Mouse (Mus musculus) megakaryocyte, embryonic 14.5 days (primary cell): ENCODE measurements at regions not wholly inside any gene's neighbourhood (a gene's known extent, or its start where the extent isn't known, plus 50 kb on each side); places are given as distances from the start of the nearest gene placed in this dataset.
"Not testable (repeated sequence)": the region's sequence is repeated elsewhere in the genome, so short reads cannot be mapped to it uniquely, and the experiment has no call there.

Experiments used
- H3K27me3 ChIP-seq: replicated peaks from 2 replicates; pipeline ENCODE3; 2012; ENCODE audit warnings: inconsistent platforms
- H3K36me3 ChIP-seq: replicated peaks from 2 replicates; pipeline ENCODE3; 2012; ENCODE audit warnings: low read length, inconsistent platforms, mixed read lengths
- H3K4me1 ChIP-seq: 2 replicates; pipeline ENCODE4 v1.6.1; 2012; ENCODE audit warnings: inconsistent platforms
- H3K4me3 ChIP-seq: replicated peaks from 2 replicates; pipeline ENCODE3; 2012; ENCODE audit warnings: moderate library complexity, mild to moderate bottlenecking, inconsistent platforms
- H3K9me3 ChIP-seq: 2 replicates; pipeline ENCODE4 v1.6.1; 2012; ENCODE audit warnings: inconsistent platforms
- FLI1 ChIP-seq: IDR thresholded peaks from 2 replicates; pipeline ENCODE4 v1.6.1; 2012; ENCODE audit warnings: low read length, inconsistent platforms, mixed read lengths
- GATA1 ChIP-seq: IDR thresholded peaks from 3 replicates; pipeline ENCODE4 v1.6.1; 2012; ENCODE audit warnings: mixed read lengths, low read length, inconsistent platforms, borderline replicate concordance

DNA sequence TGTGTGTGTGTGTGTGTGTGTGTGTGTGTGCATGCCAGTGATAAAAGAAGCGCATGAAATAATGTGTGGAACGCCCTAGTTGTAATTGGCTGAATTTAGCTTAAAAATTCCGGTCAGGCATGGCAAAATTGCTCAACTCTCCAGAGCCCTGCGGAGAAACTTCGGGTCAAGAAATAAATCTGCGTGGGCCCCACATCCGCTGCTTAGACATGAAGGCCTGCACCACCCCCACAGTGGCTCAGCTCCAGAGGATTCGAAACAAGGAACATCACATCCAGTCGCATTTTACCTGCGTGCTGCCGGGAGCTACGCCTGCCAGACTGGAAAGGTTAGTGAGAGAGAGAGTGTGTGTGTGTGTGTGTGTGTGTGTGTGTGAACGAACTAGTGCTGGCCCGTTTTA, 102.9 kb upstream of the Zfp706 start:
- H3K4me3 ChIP-seq, result no peak overlapping the region
- H3K36me3 ChIP-seq, result no peaks in the 10 kb centered on the region
- H3K9me3 ChIP-seq, result peaks cover 10% of the 10 kb centered on the region
- H3K27me3 ChIP-seq, result peaks cover 19% of the 10 kb centered on the region
- TF ChIP-seq FLI1 (no peak), GATA1 (no peak)
- H3K4me1 ChIP-seq, result no peaks in the 10 kb centered on the region

DNA sequence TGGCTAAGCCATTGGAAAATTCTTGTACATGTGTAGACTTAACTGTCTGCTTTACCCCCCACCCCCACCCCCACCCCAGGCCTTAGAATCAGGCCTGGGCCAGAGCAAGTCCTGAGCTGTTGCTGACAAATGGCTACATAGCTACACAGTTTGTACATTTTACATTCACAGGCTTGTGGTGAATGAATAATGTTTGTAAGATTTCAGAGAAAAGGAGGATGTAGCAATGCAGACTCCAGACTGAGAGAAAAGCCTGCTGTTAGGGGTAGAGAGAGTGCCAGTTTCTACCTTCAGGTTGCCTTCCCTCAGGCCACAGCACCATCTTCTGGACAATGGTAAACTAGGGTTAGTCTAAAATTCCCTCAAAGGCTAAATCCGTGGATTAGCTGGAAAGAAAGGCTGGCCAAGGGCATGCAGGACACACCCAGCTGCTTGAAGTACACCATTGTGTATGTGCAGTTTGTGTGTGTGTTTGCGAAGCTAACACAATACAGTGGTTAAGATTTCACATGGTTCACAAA, 94.5 kb upstream of the Zfp706 start:
- Histone ChIP-seq H3K27me3 (peaks cover 3% of the 10 kb centered on the region), H3K4me3 (no peak overlapping the region), H3K36me3 (no peaks in the 10 kb centered on the region), H3K9me3 (0 out of 2 replicates have a peak, but pooled peaks cover 2% of the 10 kb centered on the region), H3K4me1 (peaks cover 40% of the 10 kb centered on the region)
- TF ChIP-seq GATA1 (no peak), FLI1 (no peak)

DNA sequence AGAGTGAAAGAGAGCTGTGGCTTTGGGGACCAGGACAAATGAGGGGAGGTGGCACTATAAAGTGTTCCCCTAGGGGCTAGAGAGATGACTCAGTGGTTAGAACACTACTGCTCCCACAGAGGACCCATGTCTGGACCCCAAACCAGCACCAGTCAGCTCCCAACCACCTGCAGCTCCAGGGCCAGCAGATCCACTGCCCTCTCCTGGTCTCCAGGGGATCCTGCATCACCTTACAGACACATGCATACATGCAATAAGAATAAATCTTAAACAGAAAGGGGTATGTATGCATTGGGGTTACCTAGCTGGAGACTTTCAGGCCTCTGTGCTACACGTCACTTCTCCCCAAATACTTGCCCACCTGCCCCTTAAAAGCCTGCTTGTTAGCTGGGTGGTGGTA, 93.8 kb upstream of the Zfp706 start:
- H3K4me1 ChIP-seq, result peaks cover 40% of the 10 kb centered on the region
- H3K27me3 ChIP-seq, result no peaks in the 10 kb centered on the region
- no peak overlapping the region for H3K4me3 ChIP-seq
- TF ChIP-seq GATA1 (no peak), FLI1 (no peak)
- H3K36me3 ChIP-seq, result no peaks in the 10 kb centered on the region
- H3K9me3 ChIP-seq, result no peaks in the 10 kb centered on the region

DNA sequence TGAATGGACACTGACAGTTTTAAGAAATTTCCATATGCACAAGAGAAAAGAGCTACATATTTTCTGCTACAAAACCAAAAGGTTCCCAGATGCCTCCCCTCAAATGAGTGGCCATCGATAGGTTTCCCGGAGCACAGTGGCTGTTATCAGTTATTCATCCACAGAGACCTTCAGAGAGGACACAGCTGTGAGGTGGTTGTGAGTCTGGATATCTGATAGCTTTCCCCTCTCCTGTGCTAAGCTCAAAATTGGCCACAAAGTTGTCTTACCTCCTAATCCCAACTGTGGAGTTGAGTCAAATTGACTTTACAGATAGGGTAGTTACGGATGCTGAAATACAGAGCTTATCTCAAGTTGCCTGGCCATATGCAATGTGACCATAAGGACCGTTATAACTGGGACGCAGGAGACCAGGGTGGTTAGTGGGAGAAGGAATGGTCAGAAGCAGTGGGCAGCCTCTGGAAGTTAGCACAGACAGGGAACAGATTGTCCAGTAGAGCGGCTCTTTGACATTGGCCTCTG, 93.3 kb upstream of the Zfp706 start:
- Histone ChIP-seq H3K4me3 (peak overlapping the region; percentile 89), H3K4me1 (peaks cover 40% of the 10 kb centered on the region), H3K36me3 (no peaks in the 10 kb centered on the region), H3K9me3 (no peaks in the 10 kb centered on the region), H3K27me3 (no peaks in the 10 kb centered on the region)
- TF ChIP-seq FLI1, result no peak
- TF ChIP-seq GATA1, result no peak

DNA sequence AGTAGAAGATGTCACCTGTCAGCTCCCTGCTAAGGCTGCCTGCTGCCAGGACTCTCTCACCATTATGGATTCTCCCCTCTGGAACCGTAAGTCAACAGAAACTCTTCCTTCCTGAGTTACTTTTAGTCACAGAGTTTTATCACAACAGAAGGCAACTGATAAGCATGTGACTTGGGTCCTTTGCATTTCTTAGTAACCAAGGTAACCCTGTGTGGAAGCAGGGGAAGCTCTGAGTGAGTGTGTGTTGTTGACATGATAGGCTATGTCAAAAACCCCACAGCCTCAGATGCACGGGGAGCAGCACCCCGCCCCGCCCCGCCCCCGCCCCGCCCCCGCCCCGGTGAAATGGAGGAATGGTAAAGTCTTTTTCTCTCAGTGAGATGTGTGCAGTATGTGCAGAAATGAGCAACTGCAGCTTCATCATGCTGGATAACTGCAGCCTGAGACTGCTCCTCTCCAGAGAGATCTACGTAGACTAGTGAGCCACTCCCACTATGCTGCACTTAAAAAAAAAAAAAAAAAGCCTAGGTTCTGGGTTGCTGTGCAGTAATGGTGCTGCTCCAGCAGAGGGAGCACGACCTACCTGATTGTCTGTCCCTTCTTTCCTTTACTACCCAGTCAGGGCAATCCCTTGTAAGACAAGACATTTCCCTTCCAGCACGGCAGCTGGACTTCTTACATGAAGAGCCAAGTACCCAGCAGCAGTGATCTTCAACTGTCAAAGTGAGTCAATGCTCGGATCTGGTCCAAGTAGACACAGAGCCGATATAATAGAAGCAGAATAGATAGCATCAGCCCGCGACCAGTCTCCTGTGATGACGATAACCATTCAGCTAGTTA, 92.6 kb upstream of the Zfp706 start:
- Histone ChIP-seq H3K36me3 (no peaks in the 10 kb centered on the region), H3K9me3 (no peaks in the 10 kb centered on the region), H3K4me1 (peaks cover 40% of the 10 kb centered on the region), H3K4me3 (peak overlapping the region; percentile 89), H3K27me3 (no peaks in the 10 kb centered on the region)
- TF ChIP-seq GATA1, result no peak
- no peak for TF ChIP-seq FLI1

DNA sequence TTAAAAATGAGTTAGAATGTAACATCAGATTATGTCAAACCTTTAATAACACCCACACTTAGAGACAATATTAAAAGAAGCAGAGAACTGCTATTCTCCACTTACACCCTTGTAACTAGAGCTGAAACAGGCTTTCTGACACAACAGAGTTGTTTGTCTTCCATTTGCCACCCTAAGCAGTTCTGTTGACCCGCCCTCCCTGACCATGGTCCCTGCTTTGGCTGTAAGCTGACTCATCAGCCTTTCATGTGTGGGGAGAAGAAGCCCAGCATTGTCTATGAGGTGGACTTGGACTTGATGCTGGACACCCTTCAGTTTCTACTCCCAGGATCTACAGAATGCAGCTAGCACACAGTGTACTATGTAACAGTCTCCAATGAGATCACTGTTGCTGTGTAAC, 91.6 kb upstream of the Zfp706 start:
- Histone ChIP-seq H3K9me3 (no peaks in the 10 kb centered on the region), H3K36me3 (no peaks in the 10 kb centered on the region), H3K4me3 (no peak overlapping the region), H3K4me1 (peaks cover 40% of the 10 kb centered on the region), H3K27me3 (no peaks in the 10 kb centered on the region)
- no peak for TF ChIP-seq FLI1

DNA sequence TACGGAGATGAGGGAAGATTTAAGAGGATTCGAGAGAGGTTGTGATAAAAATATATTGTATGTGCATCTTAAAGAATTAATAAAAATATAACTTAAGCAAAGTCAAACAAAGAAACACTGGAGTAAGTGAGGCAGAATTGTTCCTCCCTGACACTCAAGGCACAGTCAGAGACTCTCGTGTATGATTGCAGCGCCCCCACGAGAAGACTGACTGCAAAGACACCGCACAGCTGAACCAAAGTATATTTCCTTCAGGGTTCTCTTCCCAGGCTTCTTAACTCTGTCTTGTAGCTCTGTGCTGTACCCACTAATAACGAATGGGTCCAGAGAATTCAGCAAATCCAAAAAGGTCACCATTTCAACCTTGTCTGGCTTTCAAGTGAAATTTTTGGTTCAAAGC, 89.9 kb upstream of the Zfp706 start:
- Histone ChIP-seq H3K4me1 (peaks cover 40% of the 10 kb centered on the region), H3K4me3 (no peak overlapping the region), H3K27me3 (no peaks in the 10 kb centered on the region), H3K9me3 (no peaks in the 10 kb centered on the region), H3K36me3 (no peaks in the 10 kb centered on the region)
- TF ChIP-seq FLI1, result no peak
- no peak for TF ChIP-seq GATA1

DNA sequence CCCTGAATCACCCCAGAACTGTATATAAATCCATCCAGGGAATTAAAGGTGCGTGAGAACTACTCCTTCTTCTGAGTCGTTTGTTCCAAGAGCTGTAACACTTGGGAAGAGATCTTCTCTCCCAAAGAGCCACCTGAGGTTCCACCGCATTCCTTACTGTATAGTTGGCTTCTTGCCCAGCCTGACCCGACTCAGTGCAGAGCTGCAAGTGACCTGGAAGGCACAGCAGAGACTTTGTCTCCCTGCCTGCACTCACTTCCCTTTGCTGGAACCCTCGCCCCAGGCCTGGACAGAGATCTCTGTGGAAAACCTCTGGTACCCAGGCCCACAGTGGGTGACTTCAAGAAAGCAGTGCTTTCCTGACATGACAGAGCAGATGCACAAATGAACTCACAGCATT, 83.6 kb upstream of the Zfp706 start:
- not testable (repeated sequence) for H3K4me3 ChIP-seq, H3K27me3 ChIP-seq, H3K9me3 ChIP-seq, H3K4me1 ChIP-seq, H3K36me3 ChIP-seq

DNA sequence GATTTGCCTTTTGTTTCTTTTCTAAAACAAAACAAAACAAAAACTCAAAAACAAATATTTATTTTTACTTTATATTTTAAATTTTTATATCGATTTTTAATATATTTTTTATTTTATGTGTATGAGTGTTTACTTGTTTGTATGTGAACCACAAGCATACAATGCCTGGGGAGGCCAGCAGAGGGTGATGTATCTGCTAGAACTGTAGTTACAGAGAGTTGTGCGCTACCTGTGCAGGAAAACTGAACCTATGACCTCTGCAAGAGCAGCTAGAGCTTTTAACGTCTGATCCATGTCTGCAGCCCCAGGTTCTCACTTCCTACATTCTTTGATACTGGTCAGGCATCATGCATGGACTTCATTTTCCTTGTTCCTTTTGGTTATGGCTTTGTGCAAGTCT, 76.2 kb upstream of the Zfp706 start:
- Histone ChIP-seq H3K9me3 (peaks cover 34% of the 10 kb centered on the region), H3K4me1 (peaks cover 7% of the 10 kb centered on the region), H3K4me3 (no peak overlapping the region), H3K27me3 (no peaks in the 10 kb centered on the region), H3K36me3 (peaks cover 8% of the 10 kb centered on the region)
- TF ChIP-seq GATA1, result no peak
- TF ChIP-seq FLI1, result no peak

DNA sequence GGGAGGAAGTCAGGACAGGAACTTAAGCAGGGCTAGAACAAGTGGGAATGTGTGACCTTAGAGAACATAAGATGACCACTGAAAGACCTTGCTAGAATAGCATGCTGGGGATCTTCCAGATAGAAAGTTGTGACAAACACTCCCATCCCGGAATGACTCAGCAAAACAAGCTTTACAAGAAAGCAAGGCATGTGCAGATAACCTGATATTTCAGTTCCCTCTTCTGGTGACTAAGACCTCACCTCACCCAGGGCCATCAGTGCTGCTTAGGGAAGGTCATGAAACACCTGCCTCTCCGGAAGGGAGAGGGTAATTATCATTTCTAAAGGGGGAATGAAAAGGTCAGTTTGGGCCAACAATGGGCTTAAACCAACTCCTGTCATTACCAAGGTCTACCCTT, 74.3 kb upstream of the Zfp706 start:
- H3K36me3 ChIP-seq, result peaks cover 8% of the 10 kb centered on the region
- H3K27me3 ChIP-seq, result no peaks in the 10 kb centered on the region
- no peak overlapping the region for H3K4me3 ChIP-seq
- no peak for TF ChIP-seq FLI1
- TF ChIP-seq GATA1, result no peak
- peaks cover 7% of the 10 kb centered on the region for H3K4me1 ChIP-seq
- H3K9me3 ChIP-seq, result peaks cover 28% of the 10 kb centered on the region

DNA sequence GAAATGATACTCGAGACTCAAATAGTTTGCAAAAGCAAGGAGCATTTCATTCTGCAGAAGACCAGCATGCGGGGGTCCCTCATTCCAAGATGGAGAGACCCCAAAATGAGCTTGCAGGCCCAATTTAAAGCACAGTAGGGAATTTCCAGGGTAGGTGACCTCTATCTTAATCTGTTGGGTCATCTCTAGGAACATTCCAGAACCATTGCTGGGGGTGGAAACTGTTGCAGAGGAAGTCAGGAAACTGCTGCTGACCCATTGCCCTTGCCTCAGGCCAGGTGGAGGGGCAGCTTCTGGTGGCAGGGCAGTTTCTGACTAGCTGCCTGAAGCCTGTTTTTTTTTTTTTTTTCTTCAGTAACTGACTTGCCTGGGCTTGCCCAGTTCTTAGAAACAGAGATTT, 73.4 kb upstream of the Zfp706 start:
- peaks cover 7% of the 10 kb centered on the region for H3K4me1 ChIP-seq
- no peak overlapping the region for H3K4me3 ChIP-seq
- no peaks in the 10 kb centered on the region for H3K27me3 ChIP-seq
- H3K9me3 ChIP-seq, result peaks cover 28% of the 10 kb centered on the region
- H3K36me3 ChIP-seq, result peaks cover 8% of the 10 kb centered on the region
- TF ChIP-seq GATA1 (no peak), FLI1 (no peak)
